Comparison of ENCODE assay signal across 8 mouse cellular contexts in genomic region chr4:117485045-117485780, GRCm38 (mm10). TPM values are rescaled to one million over a fixed set of nuclear protein-coding genes. Genes with fewer than 3 reads are reported as not detected.
DNase-seq lines count a peak whose midpoint lies in the region; ATAC-seq and TF ChIP-seq lines count a peak whose summit lies in the region.

No protein-coding gene starts in this region.

- peak overlapping the region; percentile 87 for H3K27ac ChIP-seq in heart, embryonic 10.5 days
- H3K27ac ChIP-seq in bone marrow, adult 2 months (ENCODE audit: control insufficient read depth, insufficient read depth, low read depth, low read length, poor library complexity) = peak overlapping the region; percentile 56; the same call in 1 of the 2 replicates
- peak overlapping the region; percentile 86 for H3K27ac ChIP-seq in hindbrain, embryonic 10.5 days

- no peaks in the 10 kb centered on the region for H3K36me3 ChIP-seq in heart, embryonic 10.5 days
- peaks cover 11% of the 10 kb centered on the region; the same call in 1 of the 2 replicates for H3K36me3 ChIP-seq in hindbrain, embryonic 10.5 days

- peaks cover 55% of the 10 kb centered on the region for H3K27me3 ChIP-seq in heart, embryonic 10.5 days (ENCODE audit: insufficient read depth, poor library complexity, severe bottlenecking)
- peaks cover 77% of the 10 kb centered on the region for H3K27me3 ChIP-seq in hindbrain, embryonic 10.5 days (ENCODE audit: insufficient read depth, poor library complexity, severe bottlenecking)

- 13% methylated on average over 13 of the region's 13 CpGs for whole genome bisulfite sequencing in heart, embryonic 10.5 days
- WGBS in bone marrow, adult 2 months = 47% methylated on average over 13 of the region's 13 CpGs
- WGBS in hindbrain, embryonic 10.5 days = 27% methylated on average over 13 of the region's 13 CpGs

- H3K9me3 ChIP-seq in heart, embryonic 10.5 days = no peaks in the 10 kb centered on the region
- H3K9me3 ChIP-seq in hindbrain, embryonic 10.5 days = no peaks in the 10 kb centered on the region

- peak overlapping the region; percentile 72 for H3K4me3 ChIP-seq in heart, embryonic 10.5 days
- H3K4me3 ChIP-seq in bone marrow, adult 2 months (replicated peaks; ENCODE audit: control insufficient read depth, low read depth, low read length) = no peak overlapping the region
- peak overlapping the region; percentile 57 for H3K4me3 ChIP-seq in hindbrain, embryonic 10.5 days

- peaks cover 23% of the 10 kb centered on the region for H3K4me1 ChIP-seq in heart, embryonic 10.5 days
- H3K4me1 ChIP-seq in bone marrow, adult 2 months (ENCODE audit: control insufficient read depth, insufficient read depth, low read length) = no peaks in the 10 kb centered on the region
- peaks cover 54% of the 10 kb centered on the region for H3K4me1 ChIP-seq in hindbrain, embryonic 10.5 days (replicated peaks)

- TF ChIP-seq POLR2A in bone marrow, adult 2 months (IDR thresholded peaks at IDR 0.05; ENCODE audit: borderline replicate concordance, control insufficient read depth, low read depth, low read length) = no peak

- peak; percentile 6; the same call in 1 of the 2 replicates for ATAC-seq in megakaryocyte progenitor cell, adult 5-6 weeks (replicated peaks; ENCODE audit: poor library complexity)

- no peak for TF ChIP-seq CTCF in bone marrow, adult 2 months (IDR thresholded peaks at IDR 0.05; ENCODE audit: control insufficient read depth, insufficient read depth, low read length)

- intact Hi-C loops in heart, postnatal 14 days (cut with DNase I) = no loop called here

- peak; percentile 79 for DNase-seq in heart, embryonic 10.5 days (ENCODE audit: low spot score)
- DNase-seq in heart, postnatal 14 days = no peak
- DNase-seq in hindbrain, embryonic 10.5 days (ENCODE audit: low spot score) = no peak
- no peak for DNase-seq in right cerebral cortex, adult 18-20 months
- no peak for DNase-seq in cerebellum, adult 11-12 months
- DNase-seq in layer of hippocampus, postnatal 14 days (ENCODE audit: low spot score in 2 of 2) = no peak

RNA-seq across cellular contexts. Expression of gene Rnf220, which starts 11.6 kb away (rescaled TPM):
- polyA plus RNA-seq in heart, embryonic 10.5 days (2016; fragmentation: Nextera tagmentation; extraction: Ambion mirVana) = 56.5 and 76.1 TPM in 2 replicates
- total RNA-seq in heart, postnatal 14 days (2021) = 10 to 100 TPM; 31.6 to 35.3 TPM
- 44.5 and 49.6 TPM in 2 replicates for polyA plus RNA-seq in bone marrow, adult 2 months (2011; ENCODE audit: insufficient read depth, insufficient read length, low replicate concordance, missing spikeins)
- 101 TPM in 2 replicates for polyA plus RNA-seq in hindbrain, embryonic 10.5 days (2016; fragmentation: Nextera tagmentation; extraction: Ambion mirVana)
- 52.9 and 63.3 TPM in 2 replicates for total RNA-seq in megakaryocyte progenitor cell, adult 5-6 weeks (2015)
- total RNA-seq in megakaryocyte progenitor cell, adult 5-6 weeks (2017) = 83.9 and 96.5 TPM in 2 replicates
- 100 to 1,000 TPM; 140 to 146 TPM for total RNA-seq in layer of hippocampus, postnatal 14 days (2021)
